Mouse (Mus musculus) testis, adult 2 months (tissue): ENCODE data around the gene Mrpl50. TPM values are rescaled to one million over a fixed set of nuclear protein-coding genes. Genes with fewer than 3 reads are reported as not detected.

Experiments used
- H3K27ac ChIP-seq: fragments of 200-500 bp; 2 replicates; pipeline ENCODE4 v1.5.1; 2012; ENCODE audit warnings: low read depth, low read length; ENCODE audit not compliant: control insufficient read depth, insufficient read depth
- H3K27me3 ChIP-seq: fragments of 200-500 bp; 2 replicates; pipeline ENCODE4 v1.6.1; 2012; ENCODE audit warnings: mild to moderate bottlenecking, low read length, moderate library complexity; ENCODE audit not compliant: control insufficient read depth, insufficient read depth
- H3K36me3 ChIP-seq: fragments of 200-500 bp; 2 replicates; pipeline ENCODE4 v1.6.1; 2012; ENCODE audit warnings: mild to moderate bottlenecking, low read length; ENCODE audit not compliant: control insufficient read depth, insufficient read depth
- H3K4me1 ChIP-seq: fragments of 200-500 bp; 2 replicates; pipeline ENCODE4 v1.6.1; 2012; ENCODE audit warnings: low read length; ENCODE audit not compliant: control insufficient read depth, insufficient read depth
- H3K4me3 ChIP-seq: fragments of 200-500 bp; 2 replicates; pipeline ENCODE4 v1.5.1; 2012; ENCODE audit warnings: low read depth, mild to moderate bottlenecking, low read length, moderate library complexity, mixed read lengths; ENCODE audit not compliant: control insufficient read depth
- CTCF ChIP-seq: fragments of 200-500 bp; IDR thresholded peaks from 2 replicates; pipeline ENCODE4 v1.5.1; 2012; ENCODE audit warnings: low read depth, mild to moderate bottlenecking, inconsistent platforms, low read length, moderate library complexity; ENCODE audit not compliant: control insufficient read depth, insufficient read depth, insufficient replicate concordance
- POLR2A ChIP-seq: fragments of 200-500 bp; IDR thresholded peaks from 2 replicates; pipeline ENCODE4 v1.6.1; 2012; ENCODE audit warnings: low read depth, mild to moderate bottlenecking, inconsistent platforms, low read length, moderate library complexity; ENCODE audit not compliant: control insufficient read depth
- polyA plus RNA-seq: library from polyadenylated mRNA; depleted of rRNA; stranded (reverse); fragments of >200 nt; gene quantifications from 2 replicates; pipeline ENCODE4 v1.2.3, GENCODE M21; 2012; rRNA removed

Mrpl50 gene
- polyA plus RNA-seq, 1 experiment, result 3.0 TPM

DNA sequence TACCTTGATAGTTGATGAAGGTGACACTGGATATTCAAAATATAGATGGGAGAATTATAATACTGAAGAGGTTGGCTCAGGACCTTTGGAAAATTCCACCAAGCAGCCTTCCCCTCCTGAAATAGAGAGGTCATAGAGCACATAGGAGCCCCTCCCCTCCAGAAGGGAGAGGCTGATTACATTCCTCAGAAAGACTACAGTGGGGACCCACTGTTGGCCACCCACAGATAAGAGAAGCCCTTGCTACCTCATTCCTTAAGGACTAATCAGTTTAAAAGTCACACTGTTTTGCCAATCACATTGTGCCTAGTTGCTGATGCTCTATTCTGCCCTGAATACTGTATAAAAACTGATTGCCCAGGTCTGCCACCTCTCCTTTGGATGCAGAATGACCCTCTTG is 46.3 kb downstream of the Mrpl50 start:
- no peaks in the 10 kb centered on the region for H3K36me3 ChIP-seq
- no peak overlapping the region for H3K27ac ChIP-seq
- H3K27me3 ChIP-seq, result no peaks in the 10 kb centered on the region
- TF ChIP-seq CTCF, result no peak
- TF ChIP-seq POLR2A, result no peak
- H3K4me1 ChIP-seq, result no peaks in the 10 kb centered on the region
- no peak overlapping the region for H3K4me3 ChIP-seq

DNA sequence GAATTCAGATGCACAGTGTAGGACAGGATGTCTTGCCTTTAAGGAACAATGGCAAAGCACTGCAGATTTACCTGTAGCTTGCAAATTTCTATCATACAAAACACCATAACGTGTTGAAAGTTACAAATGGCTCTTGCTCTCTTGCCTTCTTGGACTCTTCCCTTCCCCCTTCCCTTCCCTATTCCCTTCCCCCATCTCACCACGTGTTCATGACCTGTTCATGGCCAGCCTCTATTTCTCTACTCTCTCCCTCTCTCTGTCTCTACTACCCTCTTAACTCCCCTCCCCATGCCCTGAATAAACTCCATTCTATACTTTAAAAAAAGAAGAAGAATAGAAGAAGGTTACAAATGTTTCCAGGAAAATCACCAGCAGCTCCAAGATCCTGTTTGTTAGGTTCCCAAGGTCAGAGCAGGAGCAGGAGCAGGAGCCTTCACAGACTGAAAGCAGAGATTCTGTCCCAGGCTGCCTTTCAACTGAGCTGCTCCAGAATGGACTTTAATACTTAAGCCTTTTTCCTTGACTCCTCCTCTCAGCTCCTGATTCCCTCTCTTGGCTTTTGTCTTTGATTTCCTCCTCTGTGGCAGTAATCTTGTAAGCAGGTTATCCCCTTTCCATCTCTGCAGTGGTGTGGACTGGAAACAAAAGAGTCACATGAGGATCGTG is 47.3 kb downstream of the Mrpl50 start, which contains the start of gene Acnat1:
Gene Acnat1 (minus strand): TSS at position 478 of the 666 bp plus-strand sequence.
- no peak for TF ChIP-seq POLR2A
- no peak for TF ChIP-seq CTCF
- no peak within 1 kb of the TSS for H3K4me3 ChIP-seq
- H3K27me3 ChIP-seq, result no peaks in the 10 kb centered on the region
- H3K36me3 ChIP-seq, result no peaks in the 10 kb centered on the region
- no peak within 1 kb of the TSS for H3K27ac ChIP-seq
- no peaks in the 10 kb centered on the region for H3K4me1 ChIP-seq

DNA sequence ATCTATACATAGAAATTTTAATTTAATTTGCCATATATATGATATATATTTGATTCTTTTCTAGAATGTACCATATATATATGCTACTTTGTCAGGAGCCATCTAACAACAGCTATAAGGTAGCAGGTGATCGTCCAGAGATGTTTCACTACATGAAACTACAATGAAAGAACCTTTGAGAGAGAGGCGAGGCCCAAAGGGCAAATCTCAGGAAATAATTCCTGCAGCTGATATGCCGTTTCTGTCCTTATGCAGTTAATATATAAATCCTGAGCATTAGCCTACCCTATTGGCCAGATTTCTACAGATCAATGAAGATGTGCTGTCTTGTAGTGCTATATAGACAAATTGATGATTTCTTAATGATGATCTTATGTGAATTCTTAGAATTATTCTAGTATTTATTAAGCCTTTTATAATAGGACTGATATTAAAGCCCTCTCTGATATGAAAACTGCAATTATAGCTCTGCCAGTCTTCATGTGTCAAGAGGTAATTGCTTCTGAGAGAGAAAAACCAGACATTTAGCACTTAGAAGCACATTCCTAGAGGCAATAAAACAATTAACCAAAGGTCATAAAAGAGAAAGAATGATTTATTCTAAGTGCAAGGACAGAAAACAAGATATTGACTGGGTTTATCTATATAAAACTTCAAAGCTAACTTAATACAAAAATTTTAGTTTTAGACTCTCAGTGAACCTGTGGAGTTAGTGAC is 51.3 kb downstream of the Mrpl50 start:
- Histone ChIP-seq H3K27ac (no peak overlapping the region), H3K27me3 (no peaks in the 10 kb centered on the region), H3K4me1 (no peaks in the 10 kb centered on the region), H3K36me3 (no peaks in the 10 kb centered on the region), H3K4me3 (no peak overlapping the region)
- TF ChIP-seq POLR2A, result no peak
- TF ChIP-seq CTCF, result no peak

DNA sequence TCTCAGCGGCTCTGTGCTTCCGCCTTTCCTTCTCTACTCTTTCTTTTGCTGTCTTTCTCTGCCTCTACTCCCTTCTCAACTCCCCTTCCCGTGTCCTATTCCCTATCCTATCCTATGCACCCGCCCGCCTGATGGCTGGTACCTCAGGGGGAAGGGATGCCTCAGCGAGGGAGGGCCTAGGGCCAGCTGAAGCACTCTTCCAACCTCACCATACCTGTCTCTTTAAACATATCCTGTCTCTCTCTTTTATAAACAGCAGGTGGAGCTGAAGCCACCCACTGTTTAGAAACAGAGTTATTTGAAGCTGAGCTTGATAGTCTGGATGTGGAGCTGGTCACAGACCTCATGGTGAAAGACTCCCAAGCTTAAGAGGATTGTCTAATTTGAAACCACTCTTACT is 53.5 kb downstream of the Mrpl50 start:
- TF ChIP-seq POLR2A (no peak), CTCF (no peak)
- no peak overlapping the region for H3K4me3 ChIP-seq

More for the DNA sequence above, 53.5 kb downstream of the Mrpl50 start:
- Histone ChIP-seq H3K36me3 (no peaks in the 10 kb centered on the region), H3K27ac (no peak overlapping the region), H3K4me1 (no peaks in the 10 kb centered on the region), H3K27me3 (no peaks in the 10 kb centered on the region)

Other genes with a start within 250 kb of the Mrpl50 start
- 0.15 and 0.17 TPM in 2 replicates for gene Acnat2, start 112.9 kb downstream of the Mrpl50 start, polyA plus RNA-seq
- 0.34 TPM in 1 of 2 replicates, not detected in the other for gene Acnat1, start 47.2 kb downstream of the Mrpl50 start, polyA plus RNA-seq
- not detected in 2 replicates for gene Baat, start 14.5 kb downstream of the Mrpl50 start, polyA plus RNA-seq
- 4.9 and 5.4 TPM in 2 replicates for gene Zfp189, start 83 bp upstream of the Mrpl50 start, polyA plus RNA-seq
- 0.10 and 0.25 TPM in 2 replicates for gene Aldob, start 28.5 kb upstream of the Mrpl50 start, polyA plus RNA-seq
- gene Tmem246, start 76.8 kb upstream of the Mrpl50 start, polyA plus RNA-seq, result 69.1 and 104 TPM in 2 replicates
- gene Rnf20, start 110.9 kb upstream of the Mrpl50 start, polyA plus RNA-seq, result 9.5 and 11.7 TPM in 2 replicates
- gene Ppp3r2, start 160.9 kb upstream of the Mrpl50 start, polyA plus RNA-seq, result 135 and 153 TPM in 2 replicates